Mouse (Mus musculus) cortical plate, adult 2 months (tissue): ENCODE results near the gene Zfp941.

ENCODE experiments used
- CTCF ChIP-seq: fragments of 200-500 bp; IDR thresholded peaks from 2 replicates; pipeline ENCODE4 v1.5.1; 2011; ENCODE audit warnings: mild to moderate bottlenecking, control low read depth, low read length; ENCODE audit not compliant: insufficient read depth; ENCODE audit errors: extremely low read depth
- POLR2A ChIP-seq: fragments of 200-500 bp; IDR thresholded peaks from 2 replicates; pipeline ENCODE4 v1.6.1; 2011; ENCODE audit warnings: mild to moderate bottlenecking, low read length, control low read depth; ENCODE audit not compliant: insufficient read depth; ENCODE audit errors: extremely low read depth

GRCm38 (mm10) chr7:140793541-140793940 is 28.4 kb downstream of the Zfp941 start:
- TF ChIP-seq CTCF (no peak), POLR2A (no peak)
